Mouse (Mus musculus) neural tube, embryonic 14.5 days (tissue): ENCODE results near the gene Set. TPM values are rescaled to one million over a fixed set of nuclear protein-coding genes. Genes with fewer than 3 reads are reported as not detected.
A peak's percentile ranks its signal among the peaks of the same experiment; 100 is the strongest.

Source experiments
- ATAC-seq: fragments of 200-750 bp; cut with Nextera tagmentation; 2 replicates; pipeline ENCODE4 v1.8.0; 2017; ENCODE audit warnings: low read depth, mild to moderate bottlenecking, moderate TSS enrichment, moderate library complexity
- H3K27ac ChIP-seq: fragments of 300-500 bp; sonication (generic); 2 replicates; pipeline ENCODE4 v1.5.1; 2014; ENCODE audit warnings: low read depth, mild to moderate bottlenecking, control low read depth, low read length, moderate library complexity, mixed read lengths
- H3K27me3 ChIP-seq: fragments of 300-500 bp; sonication (generic); 2 replicates; pipeline ENCODE4 v1.6.1; 2014; ENCODE audit warnings: low read length; ENCODE audit not compliant: control insufficient read depth, insufficient read depth
- H3K36me3 ChIP-seq: fragments of 300-500 bp; sonication (generic); 2 replicates; pipeline ENCODE4 v1.6.1; 2014; ENCODE audit warnings: low read length, mixed read lengths; ENCODE audit not compliant: control insufficient read depth, insufficient read depth
- H3K4me1 ChIP-seq: fragments of 300-500 bp; sonication (generic); 2 replicates; pipeline ENCODE4 v1.6.1; 2014; ENCODE audit warnings: low read length; ENCODE audit not compliant: control insufficient read depth, insufficient read depth
- H3K4me2 ChIP-seq: fragments of 300-500 bp; sonication (generic); 2 replicates; pipeline ENCODE4 v1.6.1; 2014; ENCODE audit warnings: mild to moderate bottlenecking, low read depth, low read length, control low read depth
- H3K4me3 ChIP-seq: fragments of 300-500 bp; sonication (generic); 2 replicates; pipeline ENCODE4 v1.5.1; 2014; ENCODE audit warnings: low read depth, low read length, control low read depth, mixed read lengths
- H3K9ac ChIP-seq: fragments of 300-500 bp; sonication (generic); replicated peaks from 2 replicates; pipeline ENCODE4 v1.6.1; 2014; ENCODE audit warnings: low read depth, mild to moderate bottlenecking, control low read depth, low read length, mixed read lengths
- H3K9me3 ChIP-seq: fragments of 300-500 bp; sonication (generic); 2 replicates; pipeline ENCODE4 v1.6.1; 2016; ENCODE audit warnings: low read length; ENCODE audit not compliant: control insufficient read depth
- WGBS: fragments of 180-500 bp; shearing (Covaris S2); extraction: QIAGEN DNeasy Blood & Tissue Kit; methylation state at CpG from one replicate; pipeline ENCODE4 v1.1.7; 2014; 5-methylcytosine and 5-hydroxymethylcytosine counted together
- polyA plus RNA-seq: library from polyadenylated mRNA; unstranded; fragments of >200 nt; fragmentation: Nextera tagmentation; extraction: Ambion mirVana; gene quantifications from 2 replicates; pipeline ENCODE4 v1.2.1, GENCODE M21; 2014

Gene Set
- polyA plus RNA-seq, 1 experiment from 2014 or later: 315 TPM

DNA sequence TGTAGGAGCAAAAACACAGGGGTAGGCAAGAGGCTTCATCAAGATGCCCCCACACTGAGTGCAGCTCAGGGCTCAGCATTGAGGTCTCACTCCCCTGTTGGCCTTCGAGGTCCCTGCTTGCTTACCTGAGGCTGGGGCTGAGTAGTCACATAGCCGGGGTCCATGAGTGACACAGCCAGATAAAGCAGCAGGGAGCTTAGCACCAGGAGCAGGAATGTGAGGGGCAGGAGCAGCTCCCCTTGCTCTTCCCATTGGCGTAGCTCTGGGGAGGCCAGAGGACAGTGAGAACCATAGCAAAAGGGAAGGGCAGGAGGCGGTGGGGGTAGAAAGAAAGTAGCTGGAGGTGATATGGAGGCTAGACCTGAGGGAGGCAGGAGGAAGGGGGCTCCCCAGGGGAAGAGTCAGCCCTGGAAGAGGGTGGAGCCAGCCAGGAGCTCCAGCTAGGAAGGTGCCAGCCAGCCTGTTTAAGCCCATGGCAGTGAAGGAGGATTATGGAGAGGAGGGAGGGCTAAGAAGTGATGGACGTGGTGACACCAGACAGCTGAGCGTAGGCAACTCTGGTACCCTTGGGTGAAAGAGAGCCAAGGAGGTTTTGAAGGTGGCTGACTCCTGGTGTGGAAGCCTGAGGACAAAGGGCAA lies 35.2 kb downstream of the Set start:
- Histone ChIP-seq H3K27ac (no peak overlapping the region), H3K9me3 (no peaks in the 10 kb centered on the region), H3K4me1 (peaks cover 6% of the 10 kb centered on the region; the same call in 1 of the 2 replicates), H3K9ac (no peak overlapping the region), H3K4me3 (no peak overlapping the region), H3K27me3 (no peaks in the 10 kb centered on the region), H3K4me2 (peak overlapping the region; percentile 61; the same call in 1 of the 2 replicates), H3K36me3 (no peaks in the 10 kb centered on the region)
- no peak for ATAC-seq
- 67% methylated on average over 6 of the region's 6 CpGs for WGBS

GRCm38 (mm10) chr2:30093471-30094207 lies 36.5 kb downstream of the Set start, which contains the start of gene Zdhhc12:
TSS of gene Zdhhc12 (minus strand) at chr2:30093648.
- WGBS: under 1% methylated on average over 50 of the region's 51 CpGs
- no peak within 1 kb of the TSS for H3K27ac ChIP-seq
- ATAC-seq: peak; percentile 95

GRCm38 (mm10) chr2:30094208-30094588 lies 37.0 kb downstream of the Set start:
- Histone ChIP-seq H3K9me3 (no peaks in the 10 kb centered on the region), H3K4me2 (peak overlapping the region; percentile 61), H3K27ac (no peak overlapping the region), H3K4me3 (peak overlapping the region; percentile 47), H3K9ac (peak overlapping the region; percentile 53), H3K4me1 (peaks cover 6% of the 10 kb centered on the region; the same call in 1 of the 2 replicates), H3K36me3 (peaks cover 10% of the 10 kb centered on the region), H3K27me3 (no peaks in the 10 kb centered on the region)
- 2% methylated on average over 13 of the region's 13 CpGs for WGBS
- ATAC-seq: no peak

More at GRCm38 (mm10) chr2:30093471-30094207, 36.5 kb downstream of the Set start, which contains the start of gene Zdhhc12:
- Histone ChIP-seq H3K36me3 (peaks cover 4% of the 10 kb centered on the region), H3K9ac (peak within 1 kb of the TSS; percentile 53), H3K4me3 (peak within 1 kb of the TSS; percentile 47), H3K27me3 (no peaks in the 10 kb centered on the region), H3K4me2 (peak within 1 kb of the TSS; percentile 61), H3K4me1 (peaks cover 6% of the 10 kb centered on the region; the same call in 1 of the 2 replicates), H3K9me3 (no peaks in the 10 kb centered on the region)

GRCm38 (mm10) chr2:30095882-30096527 lies 38.8 kb downstream of the Set start:
- H3K9me3 ChIP-seq: no peaks in the 10 kb centered on the region
- H3K27ac ChIP-seq: no peak overlapping the region
- no peak for ATAC-seq
- no peak overlapping the region for H3K9ac ChIP-seq
- peaks cover 26% of the 10 kb centered on the region for H3K36me3 ChIP-seq
- 86% methylated on average over 2 of the region's 2 CpGs for WGBS
- H3K27me3 ChIP-seq: no peaks in the 10 kb centered on the region
- peaks cover 6% of the 10 kb centered on the region; the same call in 1 of the 2 replicates for H3K4me1 ChIP-seq
- no peak overlapping the region for H3K4me3 ChIP-seq
- H3K4me2 ChIP-seq: no peak overlapping the region

DNA sequence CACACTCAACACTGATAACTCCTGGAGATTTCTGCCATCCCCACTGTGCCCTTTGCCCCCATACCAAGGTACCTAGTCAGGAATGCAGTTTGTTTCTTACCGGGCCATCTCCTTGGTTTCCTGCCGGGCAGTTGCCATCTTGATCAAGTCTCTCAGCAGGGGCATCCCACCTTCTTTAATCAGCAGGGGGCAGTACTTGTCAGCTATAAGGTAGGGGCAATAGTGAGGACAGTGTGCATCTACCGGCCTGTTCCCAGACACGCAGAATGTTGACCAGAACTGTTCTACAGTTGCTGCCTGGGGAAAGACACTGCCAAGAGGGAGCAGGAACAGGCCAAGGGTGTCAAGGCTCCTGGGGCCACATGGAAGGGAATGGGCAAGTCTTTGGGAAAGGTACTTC lies 43.0 kb downstream of the Set start:
- Histone ChIP-seq H3K27me3 (no peaks in the 10 kb centered on the region), H3K36me3 (peaks cover 59% of the 10 kb centered on the region), H3K9ac (no peak overlapping the region), H3K27ac (no peak overlapping the region), H3K9me3 (no peaks in the 10 kb centered on the region), H3K4me3 (no peak overlapping the region), H3K4me2 (no peak overlapping the region), H3K4me1 (no peaks in the 10 kb centered on the region)
- ATAC-seq: no peak
- 72% methylated on average over 4 of the region's 4 CpGs for WGBS

- Histone ChIP-seq H3K27me3 (no peaks in the 10 kb centered on the region), H3K9ac (no peak overlapping the region), H3K36me3 (peaks cover 73% of the 10 kb centered on the region), H3K27ac (no peak overlapping the region), H3K4me3 (no peak overlapping the region), H3K4me1 (no peaks in the 10 kb centered on the region), H3K9me3 (no peaks in the 10 kb centered on the region), H3K4me2 (no peak overlapping the region)
- ATAC-seq: no peak
These were observed 49.2 kb downstream of the Set start for GRCm38 (mm10) chr2:30106364-30106763.

DNA sequence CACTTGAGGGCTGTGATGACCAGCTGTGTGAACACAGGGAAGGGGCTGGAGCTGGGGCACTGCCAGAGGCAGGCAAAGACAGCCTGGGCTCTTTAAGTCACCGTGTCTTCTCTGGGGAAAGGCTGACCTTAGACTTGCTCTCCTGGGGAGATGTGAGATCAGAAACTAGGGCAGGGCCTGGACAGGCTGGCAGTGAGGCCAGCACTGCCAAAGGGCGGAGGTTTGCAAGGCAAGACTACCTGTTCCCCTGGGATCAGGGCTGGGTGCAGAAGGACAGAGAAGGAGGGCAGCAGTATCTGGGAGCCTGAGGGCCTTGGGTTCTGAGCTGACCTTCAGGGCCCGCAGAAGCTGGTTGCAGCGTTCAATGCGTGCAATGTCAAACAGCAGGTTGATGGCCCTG lies 50.5 kb downstream of the Set start:
- no peaks in the 10 kb centered on the region for H3K4me1 ChIP-seq
- H3K27me3 ChIP-seq: no peaks in the 10 kb centered on the region
- H3K9ac ChIP-seq: no peak overlapping the region
- H3K36me3 ChIP-seq: peaks cover 66% of the 10 kb centered on the region
- no peaks in the 10 kb centered on the region for H3K9me3 ChIP-seq
- H3K27ac ChIP-seq: no peak overlapping the region
- no peak for ATAC-seq
- no peak overlapping the region for H3K4me2 ChIP-seq
- H3K4me3 ChIP-seq: no peak overlapping the region
- WGBS: 95% methylated on average over 5 of the region's 5 CpGs

- Histone ChIP-seq H3K9ac (no peak overlapping the region), H3K4me3 (no peak overlapping the region), H3K4me2 (no peak overlapping the region), H3K9me3 (no peaks in the 10 kb centered on the region), H3K27me3 (no peaks in the 10 kb centered on the region), H3K36me3 (peaks cover 66% of the 10 kb centered on the region), H3K4me1 (no peaks in the 10 kb centered on the region), H3K27ac (no peak overlapping the region)
- WGBS: 96% methylated on average over 4 of the region's 4 CpGs
- no peak for ATAC-seq
These were observed 51.1 kb downstream of the Set start for GRCm38 (mm10) chr2:30108260-30108659.

DNA sequence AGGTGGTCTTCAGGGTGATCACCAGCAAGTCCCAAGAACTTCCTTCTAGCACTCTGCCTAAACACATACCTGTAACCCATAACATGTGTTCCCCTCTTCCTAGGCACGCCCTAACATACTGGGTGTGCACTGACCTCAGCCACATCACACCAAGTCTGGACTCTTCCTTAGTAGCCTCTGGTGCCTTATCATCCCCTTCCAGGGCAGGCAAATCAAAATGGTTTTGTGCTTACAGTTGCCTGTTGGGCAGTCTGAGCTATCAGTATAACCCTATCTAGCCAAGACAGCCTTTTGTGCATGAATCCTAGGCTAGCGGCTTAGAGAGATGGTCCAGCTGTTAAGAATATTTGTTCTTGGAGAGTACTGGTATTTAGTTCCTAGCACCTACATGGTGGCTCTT lies 54.3 kb downstream of the Set start:
- Histone ChIP-seq H3K36me3 (peaks cover 50% of the 10 kb centered on the region), H3K4me1 (no peaks in the 10 kb centered on the region)

More for the DNA sequence above, 54.3 kb downstream of the Set start:
- Histone ChIP-seq H3K27ac (no peak overlapping the region), H3K9me3 (no peaks in the 10 kb centered on the region), H3K4me2 (no peak overlapping the region), H3K27me3 (no peaks in the 10 kb centered on the region), H3K4me3 (no peak overlapping the region), H3K9ac (no peak overlapping the region)
- ATAC-seq: no peak
- 93% methylated on average over 2 of the region's 2 CpGs for WGBS
